Mouse (Mus musculus) effector memory CD4-positive, alpha-beta T cell, adult 5 months (primary cell): ENCODE measurements around the gene Olfr1362. TPM values are rescaled to one million over a fixed set of nuclear protein-coding genes. Genes with fewer than 3 reads are reported as not detected.

Source experiments
- polyA plus RNA-seq: library from polyadenylated mRNA; unstranded; fragments of 100-300 nt; shearing (Covaris generic); gene quantifications from one replicate; pipeline ENCODE4 v1.2.1, GENCODE M21; 2017

Gene Olfr1362
- polyA plus RNA-seq, result not detected

DNA sequence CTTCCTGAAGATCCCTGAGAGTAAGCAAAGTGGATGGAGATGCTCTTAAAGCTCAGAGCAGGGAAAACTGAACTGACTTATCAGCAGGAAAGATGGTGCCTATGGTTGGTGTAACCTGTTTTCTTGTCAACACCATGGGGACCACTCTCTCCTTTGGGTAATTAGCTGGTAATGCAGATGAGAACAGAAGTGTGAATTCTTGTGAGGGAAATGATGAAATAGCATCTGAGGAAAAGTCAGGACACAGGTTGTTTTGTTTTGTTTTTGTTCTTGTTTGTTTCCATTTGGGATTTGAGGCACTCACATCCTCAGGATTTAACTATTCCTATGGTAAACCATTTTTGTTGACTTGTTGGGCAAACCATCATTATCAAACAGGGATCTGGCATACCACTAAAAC is at the start of gene Olfr1362:
Gene Olfr1362 (minus strand): TSS at position 101 of the 400 bp plus-strand sequence.

GRCm38 (mm10) chr13:21663286-21663685 is 49.5 kb upstream of the Olfr1362 start, which contains the start of gene Olfr1361:
TSS of gene Olfr1361 (minus strand) at chr13:21663386.

GRCm38 (mm10) chr13:21642418-21642817 is 28.6 kb upstream of the Olfr1362 start, which contains the start of gene Olfr11:
TSS of gene Olfr11 (minus strand) at chr13:21642518.

DNA sequence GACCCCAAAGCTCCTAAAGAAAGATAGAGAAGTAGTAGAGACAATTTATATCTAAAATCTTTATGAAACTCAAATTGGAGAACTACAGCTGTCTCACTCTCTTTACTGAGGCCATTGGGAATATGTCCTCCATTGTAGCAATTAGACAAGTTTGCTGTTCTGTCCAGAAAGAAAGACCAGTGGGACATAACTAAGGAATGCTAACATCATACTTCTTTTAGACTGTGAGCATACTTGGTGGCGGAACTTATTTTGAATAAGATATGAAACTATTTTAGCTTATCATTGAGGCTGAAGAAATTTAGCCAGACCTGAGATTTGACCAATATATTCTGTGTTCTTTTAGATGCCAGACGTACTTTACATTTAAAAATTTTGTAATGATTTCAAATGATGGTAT is 32.2 kb downstream of the Olfr1362 start, which contains the start of gene Olfr1364:
Gene Olfr1364 (minus strand): TSS at position 101 of the 400 bp plus-strand sequence.

Other genes starting within 250 kb of the Olfr1362 start
- 38.3 TPM for gene Zkscan3, start 211.3 kb downstream of the Olfr1362 start, polyA plus RNA-seq
- gene Pgbd1, start 173.0 kb downstream of the Olfr1362 start, polyA plus RNA-seq, result 0.21 TPM
- 7.0 TPM for gene Zscan26, start 160.3 kb downstream of the Olfr1362 start, polyA plus RNA-seq
- not detected for gene Nkapl, start 145.5 kb downstream of the Olfr1362 start, polyA plus RNA-seq
- not detected for gene Zkscan4, start 135.1 kb downstream of the Olfr1362 start, polyA plus RNA-seq
- not detected for gene Gm10065, start 134.6 kb downstream of the Olfr1362 start, polyA plus RNA-seq
- gene AK157302, start 118.8 kb downstream of the Olfr1362 start, polyA plus RNA-seq, result 0.20 TPM
- 5.8 TPM for gene Gm11273, start 112.6 kb downstream of the Olfr1362 start, polyA plus RNA-seq
- 3.2 TPM for gene Zkscan8, start 82.9 kb downstream of the Olfr1362 start, polyA plus RNA-seq
- not detected for gene Olfr1366, start 71.2 kb downstream of the Olfr1362 start, polyA plus RNA-seq
- not detected for gene Olfr1535, start 54.1 kb downstream of the Olfr1362 start, polyA plus RNA-seq
- gene Olfr1364, start 32.3 kb downstream of the Olfr1362 start, polyA plus RNA-seq, result not detected
- not detected for gene Olfr11, start 28.5 kb upstream of the Olfr1362 start, polyA plus RNA-seq
- gene Olfr1361, start 49.4 kb upstream of the Olfr1362 start, polyA plus RNA-seq, result not detected
- not detected for gene Olfr1360, start 63.4 kb upstream of the Olfr1362 start, polyA plus RNA-seq
- not detected for gene Olfr1359, start 84.1 kb upstream of the Olfr1362 start, polyA plus RNA-seq
- gene Hist1h2bl, start 102.1 kb upstream of the Olfr1362 start, polyA plus RNA-seq, result not detected
- gene Hist1h2ai, start 102.4 kb upstream of the Olfr1362 start, polyA plus RNA-seq, result not detected
- not detected for gene Hist1h3h, start 103.6 kb upstream of the Olfr1362 start, polyA plus RNA-seq
- not detected for gene Hist1h2bm, start 108.0 kb upstream of the Olfr1362 start, polyA plus RNA-seq
- not detected for gene Hist1h4j, start 121.0 kb upstream of the Olfr1362 start, polyA plus RNA-seq
- not detected for gene Hist1h4k, start 136.5 kb upstream of the Olfr1362 start, polyA plus RNA-seq
- not detected for gene Hist1h2ak, start 139.8 kb upstream of the Olfr1362 start, polyA plus RNA-seq
- gene Hist1h2bn, start 140.1 kb upstream of the Olfr1362 start, polyA plus RNA-seq, result 1.1 TPM
- 0.70 TPM for gene Hist1h1b, start 166.6 kb upstream of the Olfr1362 start, polyA plus RNA-seq
- gene Hist1h3i, start 169.3 kb upstream of the Olfr1362 start, polyA plus RNA-seq, result 2.5 TPM
- not detected for gene Hist1h2an, start 173.2 kb upstream of the Olfr1362 start, polyA plus RNA-seq
- not detected for gene Hist1h2bp, start 173.4 kb upstream of the Olfr1362 start, polyA plus RNA-seq
- 4.2 TPM for gene Hist1h2bq, start 196.2 kb upstream of the Olfr1362 start, polyA plus RNA-seq
- gene Hist1h2ao, start 196.4 kb upstream of the Olfr1362 start, polyA plus RNA-seq, result 3.7 TPM
- 31.4 TPM for gene Hist1h4m, start 197.7 kb upstream of the Olfr1362 start, polyA plus RNA-seq
- 21.6 TPM for gene Hist1h4n, start 218.2 kb upstream of the Olfr1362 start, polyA plus RNA-seq
- 37.5 TPM for gene Hist1h2ap, start 219.5 kb upstream of the Olfr1362 start, polyA plus RNA-seq
- gene Hist1h2br, start 219.7 kb upstream of the Olfr1362 start, polyA plus RNA-seq, result 3.9 TPM